Mouse (Mus musculus) forebrain, embryonic 16.5 days (tissue): ENCODE data around the gene Plxna4. TPM values are rescaled to one million over a fixed set of nuclear protein-coding genes. Genes with fewer than 3 reads are reported as not detected.

ENCODE experiments used
- ATAC-seq: fragments of 200-750 bp; cut with Nextera tagmentation; 2 replicates; pipeline ENCODE4 v1.8.0; 2017; ENCODE audit warnings: mild to moderate bottlenecking, moderate library complexity
- H3K27ac ChIP-seq: fragments of 300-500 bp; sonication (generic); 2 replicates; pipeline ENCODE4 v1.5.1; 2014; ENCODE audit warnings: low read length, control low read depth
- H3K27me3 ChIP-seq: fragments of 300-500 bp; sonication (generic); replicated peaks from 2 replicates; pipeline ENCODE4 v1.6.1; 2014; ENCODE audit warnings: low read length; ENCODE audit not compliant: control insufficient read depth, insufficient read depth
- H3K36me3 ChIP-seq: fragments of 300-500 bp; sonication (generic); 2 replicates; pipeline ENCODE4 v1.6.1; 2014; ENCODE audit not compliant: control insufficient read depth, insufficient read depth
- H3K4me1 ChIP-seq: fragments of 300-500 bp; sonication (generic); replicated peaks from 2 replicates; pipeline ENCODE4 v1.6.1; 2014; ENCODE audit warnings: low read length; ENCODE audit not compliant: control insufficient read depth, insufficient read depth
- H3K4me2 ChIP-seq: fragments of 300-500 bp; sonication (generic); 2 replicates; pipeline ENCODE4 v1.6.1; 2014; ENCODE audit warnings: mild to moderate bottlenecking, low read length, control low read depth
- H3K4me3 ChIP-seq: fragments of 300-500 bp; sonication (generic); replicated peaks from 2 replicates; pipeline ENCODE4 v1.5.1; 2014; ENCODE audit warnings: mild to moderate bottlenecking, low read length, control low read depth
- H3K9ac ChIP-seq: fragments of 300-500 bp; sonication (generic); replicated peaks from 2 replicates; pipeline ENCODE4 v1.6.1; 2014; ENCODE audit warnings: low read depth, low read length, control low read depth
- H3K9me3 ChIP-seq: fragments of 300-500 bp; sonication (generic); 2 replicates; pipeline ENCODE4 v1.6.1; 2016; ENCODE audit warnings: low read length; ENCODE audit not compliant: control insufficient read depth
- WGBS: fragments of 180-500 bp; shearing (Covaris S2); extraction: QIAGEN DNeasy Blood & Tissue Kit; methylation state at CpG from one replicate; pipeline ENCODE4 v1.1.7; 2014; 5-methylcytosine and 5-hydroxymethylcytosine counted together
- polyA plus RNA-seq: library from polyadenylated mRNA; unstranded; fragments of >200 nt; fragmentation: Nextera tagmentation; extraction: Ambion mirVana; gene quantifications from 2 replicates; pipeline ENCODE4 v1.2.1, GENCODE M21; 2015

Gene Plxna4
- polyA plus RNA-seq, 1 experiment from 2014 or later = 25.8 TPM

DNA sequence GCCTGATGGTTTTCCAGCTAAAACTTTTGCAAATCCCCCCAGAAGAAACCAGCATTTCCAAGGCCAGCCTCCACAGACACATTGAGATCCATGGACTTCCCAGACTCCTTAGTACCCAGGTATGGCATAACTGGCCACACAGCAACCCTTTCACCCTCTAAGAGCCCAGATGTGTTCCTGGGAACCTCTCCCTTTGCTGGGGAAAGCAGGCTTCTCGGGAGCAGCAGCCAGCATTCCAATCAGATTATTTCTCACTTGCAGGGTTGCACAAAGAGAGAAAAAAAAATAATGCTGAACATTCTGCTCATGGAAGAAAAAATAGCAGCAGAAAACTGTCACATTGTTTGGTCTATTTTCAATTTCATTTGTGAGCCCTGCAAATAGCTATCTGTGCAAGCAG is 178.4 kb downstream of the Plxna4 start:
- WGBS = 24% methylated on average over 1 of the region's 1 CpGs
- Histone ChIP-seq H3K9me3 (no peaks in the 10 kb centered on the region), H3K4me2 (no peak overlapping the region), H3K27me3 (no peaks in the 10 kb centered on the region), H3K27ac (no peak overlapping the region), H3K36me3 (no peaks in the 10 kb centered on the region), H3K4me3 (no peak overlapping the region), H3K9ac (no peak overlapping the region), H3K4me1 (peaks cover 36% of the 10 kb centered on the region)
- no peak for ATAC-seq

DNA sequence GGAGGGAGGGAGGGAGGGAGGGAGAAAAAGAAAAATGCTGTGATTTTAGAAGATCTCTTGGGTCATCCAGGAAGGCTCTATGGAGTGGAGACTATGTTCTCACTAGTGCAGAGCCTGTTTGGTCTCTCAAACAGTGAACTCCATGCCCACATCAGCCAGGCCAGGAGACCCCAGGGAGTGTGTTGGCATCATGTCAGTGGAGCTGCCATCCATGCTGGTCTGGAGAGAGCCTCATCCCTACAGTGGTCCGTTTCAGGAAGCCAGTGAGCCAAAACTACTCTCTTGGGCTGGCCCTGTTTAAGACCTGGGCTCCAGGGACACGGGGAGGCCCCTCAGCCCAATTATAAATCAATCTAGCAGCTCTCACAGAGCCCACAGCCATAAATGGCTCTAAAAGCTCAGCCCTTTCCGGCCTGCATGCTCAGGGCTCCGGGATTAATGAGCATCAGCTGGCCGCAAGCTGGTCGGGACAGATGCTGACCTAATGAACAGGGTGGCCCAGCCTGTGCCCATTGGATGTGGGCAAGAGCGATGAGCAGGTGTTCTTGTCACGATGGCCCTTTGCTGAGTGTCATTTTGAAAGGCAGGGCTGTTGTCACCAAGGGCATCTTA is 180.3 kb downstream of the Plxna4 start:
- H3K4me1 ChIP-seq = peaks cover 42% of the 10 kb centered on the region
- 0 out of 2 replicates have a peak, but pooled peaks have one; percentile 15 for ATAC-seq

GRCm38 (mm10) chr6:32406316-32407095 is 181.5 kb downstream of the Plxna4 start:
- no peak overlapping the region for H3K9ac ChIP-seq
- H3K9me3 ChIP-seq = no peaks in the 10 kb centered on the region
- no peak overlapping the region for H3K4me3 ChIP-seq
- H3K4me2 ChIP-seq = no peak overlapping the region
- peak overlapping the region; percentile 31 for H3K27ac ChIP-seq
- no peaks in the 10 kb centered on the region for H3K36me3 ChIP-seq
- H3K4me1 ChIP-seq = peaks cover 43% of the 10 kb centered on the region
- 77% methylated on average over 20 of the region's 20 CpGs for WGBS
- no peaks in the 10 kb centered on the region for H3K27me3 ChIP-seq
- ATAC-seq = peak; percentile 19; the same call in 1 of the 2 replicates

More for the DNA sequence above, 180.3 kb downstream of the Plxna4 start:
- Histone ChIP-seq H3K9ac (no peak overlapping the region), H3K9me3 (no peaks in the 10 kb centered on the region), H3K27me3 (no peaks in the 10 kb centered on the region), H3K4me3 (no peak overlapping the region), H3K27ac (no peak overlapping the region), H3K36me3 (no peaks in the 10 kb centered on the region), H3K4me2 (no peak overlapping the region)
- WGBS = 40% methylated on average over 8 of the region's 8 CpGs

DNA sequence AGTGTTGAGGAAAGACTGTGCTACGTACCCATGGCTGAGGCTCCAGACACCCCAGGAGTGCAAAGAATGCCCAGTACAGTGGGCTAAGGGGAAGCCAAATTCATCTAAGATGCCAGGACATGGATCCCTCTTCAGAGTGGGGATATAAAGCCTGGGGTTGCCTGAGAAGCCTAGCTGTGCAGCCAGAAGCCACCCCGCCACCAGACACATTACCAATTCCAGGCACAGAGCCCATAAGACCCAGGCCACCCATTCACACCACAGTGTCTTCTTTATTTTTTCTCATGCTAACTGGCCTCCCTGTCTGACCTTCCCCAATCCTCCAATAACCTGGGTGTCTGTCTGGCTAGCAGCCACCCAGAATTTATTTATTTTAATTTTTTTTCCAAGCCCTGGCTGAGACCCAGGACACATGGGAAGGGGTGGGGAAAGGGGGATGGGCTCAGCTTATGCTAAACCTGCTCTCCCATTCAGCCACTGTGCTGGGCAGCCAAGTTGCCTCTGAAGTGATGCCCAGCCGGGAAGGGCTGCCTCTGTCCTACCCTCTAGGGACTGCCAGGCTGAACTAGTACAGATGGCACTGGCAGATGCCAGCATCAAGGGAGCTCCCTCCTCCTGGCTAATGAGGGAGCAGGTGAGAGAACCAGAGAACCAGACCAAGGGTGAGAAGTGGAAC is 185.3 kb downstream of the Plxna4 start:
- WGBS = 29% methylated on average over 3 of the region's 3 CpGs
- H3K4me2 ChIP-seq = no peak overlapping the region
- H3K9me3 ChIP-seq = no peaks in the 10 kb centered on the region
- H3K36me3 ChIP-seq = no peaks in the 10 kb centered on the region
- peak; percentile 92 for ATAC-seq
- peaks cover 25% of the 10 kb centered on the region for H3K4me1 ChIP-seq
- no peak overlapping the region for H3K9ac ChIP-seq
- H3K4me3 ChIP-seq = no peak overlapping the region
- H3K27ac ChIP-seq = peak overlapping the region; percentile 58
- no peaks in the 10 kb centered on the region for H3K27me3 ChIP-seq

DNA sequence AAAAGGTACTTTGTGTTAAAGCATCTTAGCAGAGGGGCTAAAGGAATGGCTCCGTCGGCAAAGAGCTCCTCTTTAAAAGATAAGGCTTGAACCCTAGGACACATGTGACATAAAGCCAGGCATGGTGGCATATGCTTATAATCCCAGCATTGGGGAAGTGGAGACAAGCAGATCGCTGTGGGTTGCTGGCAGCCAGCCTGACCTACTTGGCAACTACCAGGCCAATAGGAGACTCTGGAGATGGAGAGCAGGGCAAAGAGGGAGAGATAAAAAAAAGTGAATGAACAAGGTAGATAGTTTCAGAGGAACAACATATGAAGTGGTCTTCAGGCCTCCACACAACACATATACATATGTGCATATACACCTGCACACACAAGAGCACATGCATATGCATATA is 189.7 kb downstream of the Plxna4 start:
- H3K36me3 ChIP-seq = no peaks in the 10 kb centered on the region
- no peak overlapping the region for H3K4me2 ChIP-seq
- no peak for ATAC-seq
- no peak overlapping the region for H3K27ac ChIP-seq
- no peak overlapping the region for H3K9ac ChIP-seq
- H3K27me3 ChIP-seq = no peaks in the 10 kb centered on the region
- H3K9me3 ChIP-seq = no peaks in the 10 kb centered on the region
- 65% methylated on average over 3 of the region's 3 CpGs for WGBS
- H3K4me1 ChIP-seq = peaks cover 31% of the 10 kb centered on the region
- no peak overlapping the region for H3K4me3 ChIP-seq

- Histone ChIP-seq H3K27me3 (no peaks in the 10 kb centered on the region), H3K9me3 (no peaks in the 10 kb centered on the region), H3K27ac (peak overlapping the region; percentile 74), H3K4me3 (no peak overlapping the region), H3K4me1 (peaks cover 26% of the 10 kb centered on the region), H3K36me3 (no peaks in the 10 kb centered on the region), H3K9ac (no peak overlapping the region), H3K4me2 (no peak overlapping the region)
- 25% methylated on average over 6 of the region's 6 CpGs for WGBS
- peak; percentile 76 for ATAC-seq
Measured at GRCm38 (mm10) chr6:32397133-32397730, 190.8 kb downstream of the Plxna4 start.

DNA sequence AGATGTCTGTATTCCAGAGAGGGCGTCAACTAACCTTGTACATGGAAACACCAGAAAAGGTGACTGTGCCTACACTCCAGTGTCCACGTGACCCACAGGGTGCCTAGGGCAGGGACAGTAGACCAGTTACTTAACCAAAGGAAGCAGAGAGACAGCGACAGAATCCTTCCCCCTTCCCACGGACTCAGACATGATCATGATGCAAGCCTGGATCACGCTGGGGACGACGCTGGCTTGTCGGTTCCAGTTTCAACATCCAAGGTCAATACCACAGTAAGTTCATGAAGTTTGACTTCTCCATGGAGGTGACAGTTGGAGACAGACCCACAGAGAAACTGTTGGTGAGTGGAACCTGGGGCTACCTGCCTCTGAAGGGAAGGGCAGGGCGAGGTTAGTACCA is 192.6 kb downstream of the Plxna4 start:
- no peaks in the 10 kb centered on the region for H3K27me3 ChIP-seq
- WGBS = 92% methylated on average over 9 of the region's 9 CpGs
- H3K4me1 ChIP-seq = peaks cover 27% of the 10 kb centered on the region
- H3K27ac ChIP-seq = no peak overlapping the region
- no peaks in the 10 kb centered on the region for H3K36me3 ChIP-seq
- H3K9me3 ChIP-seq = no peaks in the 10 kb centered on the region
- no peak for ATAC-seq
- no peak overlapping the region for H3K4me3 ChIP-seq
- no peak overlapping the region for H3K4me2 ChIP-seq
- no peak overlapping the region for H3K9ac ChIP-seq

DNA sequence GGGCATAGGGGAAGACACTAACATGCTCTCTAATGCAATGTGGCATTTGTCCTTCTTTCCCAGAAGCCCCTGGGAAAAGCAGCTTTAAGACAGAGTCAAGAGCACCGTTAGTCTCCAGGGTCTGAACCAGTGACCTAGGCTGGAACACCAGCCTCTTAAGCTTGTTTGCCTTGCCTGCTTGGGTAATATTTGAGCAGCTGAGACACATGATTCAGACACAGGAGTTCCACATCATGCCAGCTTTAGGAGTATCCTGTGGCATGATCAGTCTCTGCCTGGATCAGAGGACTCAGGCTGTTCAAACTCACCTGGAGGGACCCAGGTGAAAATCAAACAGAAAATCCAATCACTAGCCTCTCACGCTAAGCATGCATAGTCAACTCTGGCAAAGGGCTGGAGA is 195.7 kb downstream of the Plxna4 start:
- ATAC-seq = no peak
- no peak overlapping the region for H3K4me2 ChIP-seq
- no peaks in the 10 kb centered on the region for H3K27me3 ChIP-seq
- H3K9ac ChIP-seq = no peak overlapping the region
- no peak overlapping the region for H3K4me3 ChIP-seq
- H3K9me3 ChIP-seq = no peaks in the 10 kb centered on the region
- H3K27ac ChIP-seq = peak overlapping the region; percentile 8; the same call in 1 of the 2 replicates
- 71% methylated on average over 2 of the region's 2 CpGs for WGBS
- peaks cover 21% of the 10 kb centered on the region for H3K4me1 ChIP-seq
- no peaks in the 10 kb centered on the region for H3K36me3 ChIP-seq

- H3K4me1 ChIP-seq = peaks cover 17% of the 10 kb centered on the region
- no peaks in the 10 kb centered on the region for H3K27me3 ChIP-seq
- 36% methylated on average over 1 of the region's 1 CpGs for WGBS
- H3K36me3 ChIP-seq = no peaks in the 10 kb centered on the region
- ATAC-seq = no peak
- H3K27ac ChIP-seq = no peak overlapping the region
- H3K4me2 ChIP-seq = no peak overlapping the region
- no peaks in the 10 kb centered on the region for H3K9me3 ChIP-seq
- no peak overlapping the region for H3K9ac ChIP-seq
- H3K4me3 ChIP-seq = no peak overlapping the region
Measured at GRCm38 (mm10) chr6:32388276-32388675, 199.7 kb downstream of the Plxna4 start.
